Mouse (Mus musculus) cerebellum, postnatal 25 days (tissue): ENCODE results near the gene Gmip.
A peak's percentile ranks its signal among the peaks of the same experiment; 100 is the strongest.

ENCODE experiments used
- DNase-seq, 2 experiments: peaks; one replicate each; pipeline ENCODE4 v3.0.0; 2021; ENCODE audit warnings: mixed read lengths in 2 of 2

The Gmip gene

DNA sequence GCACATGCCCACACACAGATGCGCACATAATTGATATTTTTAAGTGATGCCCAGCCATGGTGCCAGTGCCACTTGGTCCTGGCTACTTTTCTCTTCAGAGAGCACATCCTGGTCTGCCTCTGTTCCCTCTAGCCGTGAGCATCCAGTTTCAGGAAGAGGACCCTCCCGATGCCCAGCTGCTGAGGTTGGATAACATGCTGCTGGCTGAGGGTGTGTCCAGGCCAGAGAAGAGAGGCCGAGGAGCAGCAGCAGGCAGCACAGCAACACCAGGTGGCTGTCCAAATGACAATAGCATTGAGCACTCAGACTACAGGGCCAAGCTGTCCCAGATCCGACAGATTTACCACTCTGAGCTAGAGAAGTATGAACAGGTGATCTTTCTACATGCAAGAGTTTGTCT, 55.7 kb downstream of the Gmip start:
- DNase-seq, result no peak

GRCm38 (mm10) chr8:69867696-69868326, 59.3 kb downstream of the Gmip start:
- DNase-seq, result peak in 1 of 2 experiments; percentile 5

- DNase-seq, result peak; percentile 66 to 74
Measured at GRCm38 (mm10) chr8:69870003-69870765, 61.7 kb downstream of the Gmip start.

DNA sequence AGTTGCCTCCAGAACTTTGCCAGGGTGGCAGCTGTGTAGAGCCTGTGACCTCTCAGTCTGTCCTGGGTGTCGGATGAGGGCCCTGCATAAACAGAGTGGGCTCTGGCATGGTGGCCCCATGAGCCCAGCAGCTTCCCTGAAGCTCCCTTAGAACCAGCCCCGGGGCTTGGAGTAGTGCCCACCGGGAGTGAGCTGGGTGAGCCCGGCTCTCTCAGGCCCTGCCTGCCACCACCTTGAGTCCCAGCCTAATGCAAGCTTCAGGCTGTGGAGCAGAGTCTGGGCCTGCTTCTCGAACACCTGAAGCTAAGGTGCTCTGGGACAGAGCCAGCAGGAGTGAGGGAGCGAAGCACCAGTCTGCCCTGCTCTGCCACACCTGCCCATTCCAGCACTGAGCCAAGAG, 62.4 kb downstream of the Gmip start:
- DNase-seq, result peak in 1 of 2 experiments; percentile 48
